Mouse (Mus musculus) midbrain, embryonic 16.5 days (tissue): ENCODE data around the gene Hoxb3. TPM values are rescaled to one million over a fixed set of nuclear protein-coding genes. Genes with fewer than 3 reads are reported as not detected.

Source experiments
- ATAC-seq: fragments of 200-750 bp; cut with Nextera tagmentation; 2 replicates; pipeline ENCODE4 v1.8.0; 2017; ENCODE audit warnings: moderate TSS enrichment
- H3K27ac ChIP-seq: fragments of 300-500 bp; sonication (generic); 2 replicates; pipeline ENCODE4 v1.5.1; 2014; ENCODE audit warnings: mild to moderate bottlenecking, low read length, mixed read lengths
- H3K27me3 ChIP-seq: fragments of 300-500 bp; sonication (generic); 2 replicates; pipeline ENCODE4 v1.6.1; 2014; ENCODE audit warnings: low read depth, low read length, mixed read lengths; ENCODE audit not compliant: control insufficient read depth, insufficient read depth
- H3K36me3 ChIP-seq: fragments of 300-500 bp; sonication (generic); 2 replicates; pipeline ENCODE4 v1.6.1; 2014; ENCODE audit warnings: mild to moderate bottlenecking, low read length, moderate library complexity, mixed read lengths; ENCODE audit not compliant: control insufficient read depth, insufficient read depth
- H3K4me1 ChIP-seq: fragments of 300-500 bp; sonication (generic); 2 replicates; pipeline ENCODE4 v1.6.1; 2014; ENCODE audit warnings: mild to moderate bottlenecking, low read length, mixed read lengths; ENCODE audit not compliant: control insufficient read depth, insufficient read depth
- H3K4me2 ChIP-seq: fragments of 300-500 bp; sonication (generic); 2 replicates; pipeline ENCODE4 v1.6.1; 2014; ENCODE audit warnings: mild to moderate bottlenecking, low read length, mixed read lengths
- H3K4me3 ChIP-seq: fragments of 300-500 bp; sonication (generic); 2 replicates; pipeline ENCODE4 v1.5.1; 2014; ENCODE audit warnings: low read depth, mild to moderate bottlenecking, low read length, moderate library complexity, mixed read lengths
- H3K9ac ChIP-seq: fragments of 300-500 bp; sonication (generic); 2 replicates; pipeline ENCODE4 v1.6.1; 2014; ENCODE audit warnings: low read depth, low read length, mixed read lengths
- H3K9me3 ChIP-seq: fragments of 300-500 bp; sonication (generic); replicated peaks from 2 replicates; pipeline ENCODE4 v1.6.1; 2014; ENCODE audit warnings: mild to moderate bottlenecking, low read length, mixed read lengths; ENCODE audit not compliant: control insufficient read depth, poor library complexity, severe bottlenecking
- WGBS: fragments of 180-500 bp; shearing (Covaris S2); extraction: QIAGEN DNeasy Blood & Tissue Kit; methylation state at CpG from one replicate; pipeline ENCODE4 v1.1.7; 2014; 5-methylcytosine and 5-hydroxymethylcytosine counted together
- polyA plus RNA-seq: library from polyadenylated mRNA; unstranded; fragments of >200 nt; fragmentation: Nextera tagmentation; extraction: Ambion mirVana; gene quantifications from 2 replicates; pipeline ENCODE4 v1.2.1, GENCODE M21; 2015

Gene Hoxb3
- polyA plus RNA-seq, 1 experiment from 2014 or later = not detected

DNA sequence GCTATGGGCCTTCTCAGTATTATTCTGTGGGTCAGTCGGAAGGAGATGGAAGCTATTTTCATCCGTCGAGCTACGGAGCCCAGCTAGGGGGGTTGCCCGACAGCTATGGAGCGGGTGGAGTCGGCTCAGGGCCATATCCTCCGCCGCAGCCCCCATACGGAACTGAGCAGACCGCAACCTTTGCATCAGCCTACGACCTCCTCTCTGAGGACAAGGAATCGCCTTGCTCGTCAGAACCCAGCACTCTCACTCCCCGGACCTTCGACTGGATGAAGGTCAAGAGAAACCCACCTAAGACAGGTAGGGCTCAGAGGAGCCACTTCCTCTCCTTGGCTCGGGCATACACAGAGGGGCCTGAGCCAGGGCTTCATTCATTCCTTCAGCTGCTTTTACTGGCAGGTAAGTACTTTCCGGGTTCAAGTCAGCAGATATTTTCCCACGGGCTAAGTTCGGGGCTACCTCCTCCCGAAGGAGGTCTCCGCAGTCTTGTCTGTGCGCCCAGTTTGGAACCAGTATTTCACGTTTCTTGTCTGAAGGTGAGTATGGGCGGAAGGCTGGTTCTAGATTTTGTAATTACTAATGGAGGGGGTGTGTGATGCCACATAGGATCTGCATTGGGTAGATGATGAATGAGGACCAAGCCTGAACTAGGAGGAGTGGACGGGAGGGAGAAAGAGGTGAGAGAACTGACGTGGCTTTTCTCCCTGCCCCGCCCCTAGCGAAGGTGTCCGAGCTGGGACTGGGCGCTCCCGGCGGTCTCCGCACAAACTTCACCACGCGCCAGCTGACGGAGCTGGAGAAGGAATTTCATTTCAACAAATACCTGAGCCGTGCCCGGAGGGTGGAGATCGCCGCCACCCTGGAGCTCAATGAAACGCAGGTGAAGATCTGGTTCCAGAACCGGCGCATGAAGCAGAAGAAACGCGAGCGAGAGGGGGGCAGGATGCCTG, 43.2 kb downstream of the Hoxb3 start:
- H3K4me2 ChIP-seq = no peak overlapping the region
- WGBS = under 1% methylated on average over 47 of the region's 47 CpGs
- no peaks in the 10 kb centered on the region for H3K4me1 ChIP-seq
- H3K4me3 ChIP-seq = no peak overlapping the region
- no peak for ATAC-seq
- no peaks in the 10 kb centered on the region for H3K9me3 ChIP-seq
- no peak overlapping the region for H3K9ac ChIP-seq
- no peaks in the 10 kb centered on the region for H3K36me3 ChIP-seq
- H3K27ac ChIP-seq = no peak overlapping the region
- peaks cover 93% of the 10 kb centered on the region for H3K27me3 ChIP-seq

DNA sequence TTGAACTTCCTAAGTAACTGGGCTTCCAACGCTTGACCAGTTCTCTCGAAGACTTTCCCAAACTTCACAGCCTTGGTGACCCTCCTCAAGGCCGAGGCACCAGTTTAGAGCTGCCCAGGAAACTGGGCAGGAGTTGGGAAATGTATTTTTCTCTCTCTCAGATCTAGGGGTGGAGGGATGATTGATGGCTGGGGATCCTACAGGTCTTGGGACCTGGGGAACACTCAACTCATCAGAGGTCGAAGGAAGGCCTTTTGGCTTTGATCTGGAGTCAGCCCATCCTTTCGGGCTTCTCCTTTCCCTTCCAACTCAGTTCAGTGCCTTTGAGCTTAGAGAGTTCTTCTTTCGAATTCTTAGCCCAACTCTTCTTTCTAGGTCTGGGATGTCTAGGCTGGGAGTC, 44.0 kb downstream of the Hoxb3 start:
- no peaks in the 10 kb centered on the region for H3K4me1 ChIP-seq
- H3K9me3 ChIP-seq = no peaks in the 10 kb centered on the region
- 10% methylated on average over 6 of the region's 6 CpGs for WGBS
- no peak overlapping the region for H3K9ac ChIP-seq
- peaks cover 92% of the 10 kb centered on the region for H3K27me3 ChIP-seq
- no peak overlapping the region for H3K27ac ChIP-seq
- H3K4me2 ChIP-seq = no peak overlapping the region
- H3K4me3 ChIP-seq = no peak overlapping the region
- H3K36me3 ChIP-seq = no peaks in the 10 kb centered on the region
- ATAC-seq = no peak

DNA sequence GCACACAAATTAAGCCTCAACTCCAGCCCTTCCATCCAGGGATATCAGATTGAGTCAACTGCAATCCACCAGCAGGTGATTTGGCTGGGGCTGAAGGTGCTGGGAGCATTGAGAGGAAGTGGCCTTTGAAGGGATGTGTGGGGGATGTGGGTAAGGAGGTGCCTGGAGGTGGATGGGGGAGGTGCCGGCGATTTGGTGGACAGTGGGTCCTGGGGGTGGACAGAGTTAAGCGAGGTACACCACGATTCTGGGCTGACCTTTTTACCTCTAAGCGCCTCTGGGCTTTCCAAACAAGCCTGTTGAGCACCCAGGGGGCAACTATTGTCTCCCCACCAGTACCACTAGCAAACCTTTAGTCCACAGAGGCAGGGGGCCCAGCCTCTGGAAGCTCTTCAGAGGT, 45.6 kb downstream of the Hoxb3 start:
- no peak overlapping the region for H3K4me2 ChIP-seq
- whole genome bisulfite sequencing = 2% methylated on average over 5 of the region's 5 CpGs
- H3K9me3 ChIP-seq = no peaks in the 10 kb centered on the region
- no peak overlapping the region for H3K9ac ChIP-seq
- no peaks in the 10 kb centered on the region for H3K36me3 ChIP-seq
- H3K4me1 ChIP-seq = no peaks in the 10 kb centered on the region
- H3K27ac ChIP-seq = no peak overlapping the region
- ATAC-seq = no peak
- H3K27me3 ChIP-seq = peaks cover 92% of the 10 kb centered on the region
- no peak overlapping the region for H3K4me3 ChIP-seq

DNA sequence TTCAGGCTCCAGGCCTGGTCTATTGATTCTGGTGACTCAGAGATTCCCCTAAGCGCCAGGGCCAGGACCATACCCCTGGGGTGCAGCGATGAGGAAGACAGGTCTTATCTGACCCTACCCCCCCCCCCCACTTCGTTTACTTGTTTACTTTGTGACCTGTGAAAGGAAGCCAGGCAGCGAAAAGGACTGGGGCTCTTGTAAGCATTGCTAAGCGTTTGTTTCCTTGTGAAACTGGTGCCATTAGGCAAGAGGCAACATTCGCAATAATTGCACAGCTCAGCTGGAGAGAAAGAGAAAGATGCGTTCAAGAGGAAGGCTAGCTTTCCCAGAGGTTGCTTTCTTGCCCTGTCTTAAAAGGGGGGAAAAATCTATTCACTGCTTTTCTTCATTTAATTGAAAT, 46.0 kb downstream of the Hoxb3 start:
- no peak overlapping the region for H3K4me3 ChIP-seq
- H3K4me1 ChIP-seq = no peaks in the 10 kb centered on the region
- H3K9me3 ChIP-seq = no peaks in the 10 kb centered on the region
- H3K36me3 ChIP-seq = no peaks in the 10 kb centered on the region
- no peak overlapping the region for H3K4me2 ChIP-seq
- ATAC-seq = no peak
- no peak overlapping the region for H3K27ac ChIP-seq
- no peak overlapping the region for H3K9ac ChIP-seq
- WGBS = 8% methylated on average over 7 of the region's 7 CpGs
- H3K27me3 ChIP-seq = peaks cover 90% of the 10 kb centered on the region

DNA sequence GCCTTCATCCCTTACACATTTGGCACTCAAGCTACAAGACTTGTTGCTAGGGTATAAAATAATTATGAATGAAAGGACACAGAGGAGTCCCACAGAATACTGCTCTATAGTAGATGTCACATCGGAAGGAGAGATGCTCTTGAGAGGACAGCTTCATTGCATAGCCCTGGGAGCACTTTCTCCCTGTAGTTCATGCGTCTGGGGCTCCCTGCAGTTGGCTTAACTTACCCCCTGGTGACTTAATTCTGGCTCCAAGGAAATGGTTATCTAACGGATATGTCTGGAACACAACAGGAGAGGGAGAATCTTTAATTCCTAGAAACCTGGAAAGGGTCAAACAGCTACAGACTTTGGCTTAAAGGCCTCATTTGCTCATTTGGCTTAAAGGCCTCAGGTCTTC, 48.6 kb downstream of the Hoxb3 start:
- H3K9ac ChIP-seq = no peak overlapping the region
- H3K9me3 ChIP-seq = no peaks in the 10 kb centered on the region
- WGBS = 3% methylated on average over 3 of the region's 3 CpGs
- no peak overlapping the region for H3K4me3 ChIP-seq
- H3K4me1 ChIP-seq = no peaks in the 10 kb centered on the region
- H3K27me3 ChIP-seq = peaks cover 89% of the 10 kb centered on the region
- no peak overlapping the region for H3K27ac ChIP-seq
- ATAC-seq = no peak
- H3K4me2 ChIP-seq = no peak overlapping the region
- H3K36me3 ChIP-seq = no peaks in the 10 kb centered on the region

DNA sequence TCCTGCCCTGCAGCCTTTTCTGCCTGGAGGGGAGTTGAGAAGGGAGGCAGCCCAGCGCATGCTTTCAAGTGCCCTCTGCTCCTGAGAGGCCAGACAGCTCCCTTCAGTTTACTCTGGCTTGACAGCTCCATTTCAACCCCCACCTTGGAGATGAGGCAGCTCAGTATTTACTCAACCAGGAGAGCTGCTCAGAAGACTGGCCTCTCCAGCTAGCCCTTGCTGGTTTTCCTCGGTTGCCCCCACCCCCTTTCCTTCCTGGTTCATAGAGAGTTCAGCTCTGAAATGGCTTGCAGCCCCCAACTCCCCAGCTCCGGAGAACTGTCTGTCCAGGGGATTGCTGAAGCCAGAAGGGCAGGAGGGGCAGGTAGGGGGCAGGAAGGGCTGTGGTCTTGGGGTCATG, 49.4 kb downstream of the Hoxb3 start:
- H3K27ac ChIP-seq = no peak overlapping the region
- no peaks in the 10 kb centered on the region for H3K9me3 ChIP-seq
- H3K36me3 ChIP-seq = no peaks in the 10 kb centered on the region
- peaks cover 87% of the 10 kb centered on the region for H3K27me3 ChIP-seq
- H3K4me2 ChIP-seq = no peak overlapping the region
- H3K4me3 ChIP-seq = no peak overlapping the region
- 9% methylated on average over 3 of the region's 3 CpGs for WGBS
- ATAC-seq = no peak
- no peaks in the 10 kb centered on the region for H3K4me1 ChIP-seq
- no peak overlapping the region for H3K9ac ChIP-seq

DNA sequence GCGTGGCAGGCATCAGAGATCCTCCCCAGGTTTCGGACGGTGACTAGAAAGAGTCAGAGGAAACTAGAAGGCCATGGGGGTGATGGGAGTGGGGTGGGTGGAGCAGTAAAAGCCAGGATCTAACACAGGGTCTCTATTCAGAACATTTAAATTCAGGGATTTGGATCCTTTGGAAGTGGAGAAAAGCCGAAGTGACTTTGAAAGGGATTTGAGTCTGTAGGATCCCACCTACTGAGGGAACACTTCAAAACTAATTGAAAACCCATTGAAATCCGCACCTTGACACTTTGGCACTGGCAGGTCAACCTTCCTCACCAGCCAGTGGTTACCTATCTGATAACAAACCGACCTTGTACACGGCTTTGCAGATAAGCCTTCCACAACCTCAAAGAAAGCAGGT, 51.7 kb downstream of the Hoxb3 start:
- Histone ChIP-seq H3K4me1 (no peaks in the 10 kb centered on the region), H3K27ac (no peak overlapping the region), H3K36me3 (no peaks in the 10 kb centered on the region), H3K4me3 (no peak overlapping the region), H3K9me3 (no peaks in the 10 kb centered on the region), H3K4me2 (no peak overlapping the region), H3K9ac (no peak overlapping the region), H3K27me3 (peaks cover 68% of the 10 kb centered on the region)
- 2% methylated on average over 7 of the region's 7 CpGs for WGBS
- ATAC-seq = no peak

DNA sequence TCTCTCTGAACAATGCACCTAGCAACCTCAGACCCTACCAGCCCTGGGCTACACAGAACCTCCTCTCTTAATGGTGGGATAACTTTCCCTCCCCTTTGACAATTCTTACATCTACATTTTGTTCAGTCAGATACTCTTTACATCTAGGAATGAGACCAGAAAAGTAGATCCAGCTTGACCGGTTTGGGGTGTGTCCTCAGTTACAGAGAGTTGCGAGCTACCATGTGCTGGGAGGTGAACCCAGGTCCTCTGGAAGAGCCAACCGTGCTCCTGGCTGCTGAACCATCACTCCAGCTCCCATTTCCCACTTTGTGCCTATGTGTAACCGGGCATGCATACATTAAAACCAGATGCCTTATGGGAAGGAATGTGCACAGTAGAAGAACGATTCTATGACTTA, 60.3 kb downstream of the Hoxb3 start:
- H3K4me1 ChIP-seq = no peaks in the 10 kb centered on the region
- H3K4me3 ChIP-seq = no peak overlapping the region
- no peak overlapping the region for H3K4me2 ChIP-seq
- H3K9ac ChIP-seq = no peak overlapping the region
- 84% methylated on average over 5 of the region's 5 CpGs for WGBS
- no peak overlapping the region for H3K27ac ChIP-seq
- H3K27me3 ChIP-seq = peaks cover 9% of the 10 kb centered on the region; the same call in 1 of the 2 replicates
- ATAC-seq = no peak
- no peaks in the 10 kb centered on the region for H3K36me3 ChIP-seq
- no peaks in the 10 kb centered on the region for H3K9me3 ChIP-seq

DNA sequence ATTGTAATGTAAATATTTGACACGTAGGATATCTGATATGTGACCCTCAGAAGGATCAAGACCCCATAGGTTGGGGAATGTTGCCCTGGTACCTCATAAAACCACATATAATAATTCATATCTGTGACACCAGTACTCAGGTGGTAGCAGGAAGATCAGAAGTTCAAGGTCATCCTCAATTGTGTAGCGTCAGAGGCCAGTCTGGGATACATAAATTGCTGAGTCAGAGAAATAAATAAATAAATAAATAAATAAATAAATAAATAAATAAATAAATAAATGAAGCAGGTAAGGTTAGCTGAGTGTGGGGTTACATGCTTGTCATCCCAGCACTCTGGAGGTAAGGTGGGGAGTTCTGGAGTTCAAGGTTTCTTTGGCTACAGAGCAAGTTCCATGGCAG, 64.5 kb downstream of the Hoxb3 start:
- H3K36me3 ChIP-seq = no peaks in the 10 kb centered on the region
- H3K27me3 ChIP-seq = no peaks in the 10 kb centered on the region
- no peak overlapping the region for H3K9ac ChIP-seq
- no peak for ATAC-seq
- H3K4me1 ChIP-seq = no peaks in the 10 kb centered on the region
- H3K9me3 ChIP-seq = no peaks in the 10 kb centered on the region
- no peak overlapping the region for H3K27ac ChIP-seq
- H3K4me2 ChIP-seq = no peak overlapping the region
- WGBS = 86% methylated on average over 2 of the region's 2 CpGs
- no peak overlapping the region for H3K4me3 ChIP-seq
